Mouse (Mus musculus) small intestine, adult 2 months (tissue): ENCODE data around the gene Tal1.

Experiments
- CTCF ChIP-seq: fragments of 200-500 bp; IDR thresholded peaks from 2 replicates; pipeline ENCODE4 v1.5.1; 2012; ENCODE audit warnings: low read depth, mild to moderate bottlenecking, control low read depth, inconsistent platforms, low read length, moderate library complexity, mixed read lengths; ENCODE audit not compliant: insufficient replicate concordance, insufficient read length; ENCODE audit errors: extremely low read depth
- POLR2A ChIP-seq: fragments of 200-500 bp; IDR thresholded peaks from 2 replicates; pipeline ENCODE4 v1.6.1; 2012; ENCODE audit warnings: low read depth, mild to moderate bottlenecking, control low read depth, inconsistent platforms, low read length, moderate library complexity

GRCm38 (mm10) chr4:115062540-115062874, 6.3 kb downstream of the Tal1 start:
- no peak for TF ChIP-seq CTCF
- TF ChIP-seq POLR2A: no peak
